Mouse (Mus musculus) lung, postnatal 14 days (tissue): ENCODE data around the gene Actl10.

Source experiments
- DNase-seq: peaks from one replicate; pipeline ENCODE4 v3.0.0; 2021

Gene Actl10

GRCm38 (mm10) chr2:154551476-154551875 is at the start of gene Actl10:
Gene Actl10, plus strand, starts transcription at chr2:154551776.
- DNase-seq: no peak

- DNase-seq: no peak
These were observed 44.5 kb upstream of the Actl10 start for GRCm38 (mm10) chr2:154507076-154507475.

- DNase-seq: peak; percentile 4
These were observed 43.9 kb upstream of the Actl10 start for GRCm38 (mm10) chr2:154507566-154508283.

GRCm38 (mm10) chr2:154508450-154508849 is 43.1 kb upstream of the Actl10 start:
- no peak for DNase-seq

- no peak for DNase-seq
These were observed 41.4 kb upstream of the Actl10 start for GRCm38 (mm10) chr2:154510141-154510540.

GRCm38 (mm10) chr2:154516944-154517343 is 34.6 kb upstream of the Actl10 start:
- no peak for DNase-seq

GRCm38 (mm10) chr2:154517424-154517823 is 34.2 kb upstream of the Actl10 start:
- no peak for DNase-seq

- no peak for DNase-seq
These were observed 30.1 kb upstream of the Actl10 start for GRCm38 (mm10) chr2:154521449-154521848.

GRCm38 (mm10) chr2:154522334-154522733 is 29.2 kb upstream of the Actl10 start:
- DNase-seq: no peak

- DNase-seq: no peak
These were observed 26.3 kb upstream of the Actl10 start for GRCm38 (mm10) chr2:154525285-154525684.

- no peak for DNase-seq
These were observed 25.0 kb upstream of the Actl10 start for GRCm38 (mm10) chr2:154526531-154526930.

GRCm38 (mm10) chr2:154532888-154533287 is 18.7 kb upstream of the Actl10 start:
- DNase-seq: no peak

- DNase-seq: no peak
These were observed 16.8 kb upstream of the Actl10 start for GRCm38 (mm10) chr2:154534704-154535270.

- no peak for DNase-seq
These were observed 13.3 kb upstream of the Actl10 start for GRCm38 (mm10) chr2:154538310-154538709.

- DNase-seq: no peak
These were observed 12.9 kb upstream of the Actl10 start for GRCm38 (mm10) chr2:154538710-154539109.

GRCm38 (mm10) chr2:154539720-154540119 is 11.9 kb upstream of the Actl10 start:
- DNase-seq: peak; percentile 54

- no peak for DNase-seq
These were observed 9.9 kb upstream of the Actl10 start for GRCm38 (mm10) chr2:154541630-154542029.

GRCm38 (mm10) chr2:154543567-154544347 is 7.8 kb upstream of the Actl10 start:
- DNase-seq: no peak

- DNase-seq: no peak
These were observed 4.9 kb upstream of the Actl10 start, which contains the start of gene 1700003F12Rik for GRCm38 (mm10) chr2:154546711-154547110. Gene 1700003F12Rik, plus strand, starts transcription at chr2:154547085.

- DNase-seq: no peak
These were observed 2.9 kb upstream of the Actl10 start for GRCm38 (mm10) chr2:154548688-154549087.

- peak; percentile 66 for DNase-seq
These were observed 2.3 kb upstream of the Actl10 start for GRCm38 (mm10) chr2:154549127-154549885.

- DNase-seq: no peak
These were observed 1.7 kb upstream of the Actl10 start for GRCm38 (mm10) chr2:154549886-154550189.

GRCm38 (mm10) chr2:154550937-154551336 is 639 bp upstream of the Actl10 start:
- no peak for DNase-seq
